Mouse (Mus musculus): Measurements from ENCODE around the gene Lamb2. TPM values are rescaled to one million over a fixed set of nuclear protein-coding genes. Genes with fewer than 3 reads are reported as not detected.

Lamb2 gene
- total RNA-seq, 2 experiments from 2014 or later, result 0.05 to 0.08 TPM

DNA sequence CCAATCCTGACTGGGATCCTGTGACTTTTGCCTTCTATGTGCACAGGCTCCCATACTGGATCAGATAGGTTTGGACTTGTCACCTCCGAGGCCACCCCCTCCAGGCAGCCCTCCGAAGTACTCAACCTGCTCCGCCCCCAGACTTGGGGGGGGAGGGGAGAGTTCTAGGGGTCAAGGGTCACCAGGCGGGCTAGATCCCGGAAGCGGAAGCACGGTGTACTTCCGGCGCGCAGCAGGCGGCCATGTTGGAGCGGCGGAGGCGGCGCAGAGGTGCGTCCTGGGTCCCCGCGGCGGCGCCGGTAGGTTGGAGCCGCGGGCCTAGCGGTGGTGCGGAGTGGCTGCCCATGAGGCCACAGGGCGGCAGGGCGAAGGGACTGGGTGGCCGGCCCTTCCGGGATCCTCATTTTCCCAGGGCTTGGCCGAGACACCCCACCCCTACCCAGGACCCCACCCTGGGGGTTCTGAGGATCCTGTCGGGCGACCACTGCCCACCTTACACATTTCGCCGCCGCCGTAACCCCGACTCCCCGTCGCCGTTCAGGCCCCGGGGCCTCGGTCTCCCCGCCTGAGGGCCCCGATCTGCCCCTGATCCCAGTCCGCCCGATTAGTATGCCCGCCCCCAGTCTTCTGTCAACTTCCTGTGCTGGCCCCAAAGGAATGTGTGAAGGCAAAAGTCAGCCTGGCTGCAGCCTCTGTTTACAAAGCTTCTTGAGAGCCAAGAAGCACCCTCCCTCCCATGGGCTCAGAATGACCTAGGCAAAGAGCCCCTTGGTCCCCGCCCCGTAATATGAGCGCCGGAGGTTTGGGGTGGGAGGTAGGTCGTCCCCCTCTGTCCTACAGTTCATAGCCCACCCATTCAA is 19.0 kb upstream of the Lamb2 start, which contains the start of gene Ccdc71:
Ccdc71 (plus strand) TSS at position 209 of the 860 bp plus-strand sequence.
- peak; percentile 97 for ATAC-seq (replicated peaks; ENCODE audit: poor library complexity)

GRCm38 (mm10) chr9:108461181-108461631 is 18.3 kb upstream of the Lamb2 start, which contains the start of gene Klhdc8b:
Gene Klhdc8b, minus strand, starts transcription at chr9:108461581.
- no peak for ATAC-seq (replicated peaks; ENCODE audit: poor library complexity)

- no peak for ATAC-seq (replicated peaks; ENCODE audit: poor library complexity)
Observed at GRCm38 (mm10) chr9:108461675-108462074, 17.9 kb upstream of the Lamb2 start.

DNA sequence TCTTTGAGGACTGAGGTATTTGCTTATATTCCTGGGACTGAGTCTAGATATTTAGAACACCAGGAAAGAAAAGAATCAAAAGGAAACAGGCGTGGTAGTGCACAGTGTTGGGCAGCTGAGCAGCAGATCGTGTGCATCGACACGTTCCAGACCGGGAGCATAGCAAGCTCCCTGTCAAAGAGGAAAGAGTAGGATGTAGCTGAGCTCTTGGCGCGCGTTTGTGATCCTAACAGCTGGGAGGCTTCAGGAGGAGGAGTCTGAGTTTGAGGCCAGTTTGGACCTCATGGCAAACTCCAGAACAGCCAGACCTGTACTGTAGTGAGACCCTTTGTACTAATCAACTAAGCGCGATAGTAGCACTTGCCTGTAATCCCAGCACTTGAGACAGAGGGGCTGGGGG is 17.3 kb upstream of the Lamb2 start:
- no peak for ATAC-seq (replicated peaks; ENCODE audit: poor library complexity)

- ATAC-seq (replicated peaks; ENCODE audit: poor library complexity), result no peak
Observed at GRCm38 (mm10) chr9:108463713-108464112, 15.8 kb upstream of the Lamb2 start.

DNA sequence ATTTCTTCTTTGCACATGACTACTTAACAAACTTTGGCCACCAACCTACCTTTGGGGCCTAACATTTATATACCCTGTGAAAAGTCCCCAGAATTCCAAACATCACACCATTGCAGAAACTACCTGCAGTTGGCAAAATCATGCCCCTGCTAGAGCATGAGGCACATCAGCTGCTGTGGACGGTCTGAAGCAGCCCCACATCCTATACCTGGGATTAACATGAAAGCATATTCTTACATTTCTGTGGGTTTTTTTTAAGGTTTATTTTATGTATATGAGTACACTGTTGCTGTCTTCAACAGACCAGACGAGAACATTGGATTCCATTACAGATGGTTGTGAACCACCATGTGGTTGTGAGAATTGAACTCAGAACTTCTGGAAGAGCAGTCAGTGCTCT is 13.3 kb upstream of the Lamb2 start:
- ATAC-seq (replicated peaks; ENCODE audit: poor library complexity), result no peak

DNA sequence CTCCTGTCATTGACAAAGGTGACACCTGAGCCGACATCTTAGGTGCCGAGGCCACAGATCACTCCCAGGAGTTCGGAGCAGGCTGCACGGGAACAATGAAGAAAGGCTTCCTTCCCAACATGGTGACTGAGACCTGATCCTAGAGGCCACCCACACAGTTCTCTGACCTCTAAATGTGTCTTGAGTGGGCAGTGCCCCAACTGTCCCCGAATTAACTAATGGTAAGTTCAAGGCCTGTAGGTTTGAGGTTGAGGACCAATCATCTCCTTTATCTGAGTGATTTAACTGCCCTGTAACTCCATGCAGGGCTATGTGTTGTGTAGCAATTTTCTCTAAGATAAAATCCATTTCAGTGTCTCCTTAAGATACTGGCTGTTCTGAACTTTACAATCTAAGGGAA is 10.1 kb upstream of the Lamb2 start:
- ATAC-seq (replicated peaks; ENCODE audit: poor library complexity), result no peak

GRCm38 (mm10) chr9:108469845-108470244 is 9.7 kb upstream of the Lamb2 start:
- no peak for ATAC-seq (replicated peaks; ENCODE audit: poor library complexity)

- peak; percentile 80 for ATAC-seq (replicated peaks; ENCODE audit: poor library complexity)
Observed at GRCm38 (mm10) chr9:108474528-108474927, 5.0 kb upstream of the Lamb2 start.

DNA sequence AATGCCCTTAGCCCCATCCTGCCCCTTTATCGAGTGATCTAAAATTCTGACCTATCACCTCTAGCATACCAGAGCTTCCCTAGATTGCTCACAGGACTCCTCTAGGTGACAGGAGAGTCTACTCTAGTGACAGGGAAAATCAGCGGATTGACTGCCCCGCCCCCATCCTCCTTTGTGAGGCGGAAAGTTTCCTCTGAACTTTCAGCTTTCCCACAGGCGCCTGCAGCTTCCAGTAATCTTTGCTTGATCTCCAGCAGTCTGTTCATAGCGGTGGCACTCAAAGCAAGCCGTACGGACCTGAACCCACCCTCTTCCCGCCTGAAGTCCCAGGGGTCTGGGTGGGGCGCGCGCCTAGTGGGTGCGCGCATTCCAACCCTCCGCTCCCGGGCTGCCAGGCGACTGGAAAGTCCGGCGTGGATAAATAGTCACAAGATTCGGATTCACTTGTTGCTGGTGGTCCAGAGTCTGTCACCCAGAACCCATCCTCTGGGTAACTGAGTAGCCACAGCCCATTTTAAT is 839 bp upstream of the Lamb2 start:
- peak; percentile 24; the same call in 1 of the 2 replicates for ATAC-seq (replicated peaks; ENCODE audit: poor library complexity)

DNA sequence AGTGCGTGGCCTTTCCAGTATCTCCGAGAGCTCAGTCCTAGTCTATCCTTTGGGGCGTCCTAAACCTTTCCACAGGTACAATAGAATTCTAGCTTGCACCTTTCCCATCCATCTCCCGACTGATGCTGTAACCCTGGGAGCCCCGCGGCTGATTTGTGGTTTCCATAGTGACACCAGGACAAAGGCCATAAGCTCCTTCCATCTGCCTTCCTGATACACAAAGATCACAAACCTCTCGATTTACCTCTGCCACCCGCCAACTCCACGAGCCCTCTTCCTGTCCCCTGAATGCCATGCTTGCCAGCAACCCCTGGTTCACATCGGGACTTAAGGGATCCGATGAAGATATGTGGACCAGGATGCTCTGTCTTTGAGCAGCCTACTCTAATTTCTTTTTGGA is 295 bp upstream of the Lamb2 start:
- no peak for ATAC-seq (replicated peaks; ENCODE audit: poor library complexity)

DNA sequence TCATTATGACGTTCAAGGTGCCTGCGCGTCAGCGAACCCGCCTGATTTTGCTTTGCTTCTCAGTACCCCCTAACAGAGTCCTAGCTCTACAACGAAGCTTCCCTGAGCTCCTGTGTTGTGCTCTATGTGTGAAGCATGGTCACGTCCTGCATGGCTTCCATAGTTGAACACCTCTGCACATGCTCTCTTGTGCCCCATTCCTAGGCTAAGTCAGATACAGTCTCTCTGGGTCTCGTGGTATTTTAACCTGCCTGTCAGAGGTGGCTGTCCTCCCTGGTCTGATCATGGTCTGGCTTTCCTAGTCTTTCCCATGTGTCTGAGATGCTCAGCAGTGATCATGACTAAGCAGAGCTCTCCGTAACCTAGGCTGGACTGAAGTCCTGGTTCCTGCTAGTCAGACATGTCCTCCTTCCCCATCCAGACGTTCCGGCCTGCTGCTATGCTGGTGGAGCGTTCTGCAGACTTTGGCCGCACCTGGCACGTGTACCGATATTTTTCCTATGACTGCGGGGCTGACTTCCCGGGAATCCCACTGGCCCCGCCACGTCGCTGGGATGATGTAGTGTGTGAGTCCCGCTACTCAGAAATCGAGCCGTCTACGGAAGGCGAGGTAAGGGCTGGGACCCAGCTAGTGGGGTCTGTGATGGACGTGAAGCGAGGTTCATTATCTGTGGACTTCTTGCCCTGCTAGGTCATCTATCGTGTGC is 1.4 kb downstream of the Lamb2 start:
- ATAC-seq (replicated peaks; ENCODE audit: poor library complexity), result no peak

DNA sequence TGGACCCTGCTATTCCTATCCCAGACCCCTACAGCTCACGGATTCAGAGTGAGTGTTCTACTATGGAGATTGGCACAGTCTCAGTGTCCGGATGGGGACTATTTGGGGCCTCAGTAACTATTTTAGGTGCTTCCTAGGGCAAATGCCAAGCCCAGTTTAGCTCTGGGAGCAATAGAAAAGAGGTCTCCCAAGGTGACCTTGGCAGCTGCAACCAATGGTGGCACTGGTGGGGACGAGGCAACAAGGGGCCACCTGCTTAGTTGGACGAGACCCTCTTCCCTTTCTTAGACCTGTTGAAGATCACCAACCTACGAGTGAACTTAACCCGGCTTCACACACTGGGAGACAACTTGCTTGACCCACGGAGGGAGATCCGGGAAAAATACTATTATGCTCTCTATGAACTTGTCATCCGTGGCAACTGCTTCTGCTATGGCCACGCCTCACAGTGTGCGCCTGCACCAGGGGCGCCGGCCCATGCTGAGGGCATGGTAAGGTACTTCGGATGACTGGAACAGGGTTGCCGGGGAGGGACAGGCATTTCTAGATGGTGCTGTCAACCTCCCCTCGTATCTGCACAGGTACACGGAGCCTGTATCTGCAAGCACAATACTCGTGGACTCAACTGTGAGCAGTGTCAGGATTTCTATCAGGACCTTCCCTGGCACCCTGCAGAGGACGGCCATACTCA is 2.1 kb downstream of the Lamb2 start:
- no peak for ATAC-seq (replicated peaks; ENCODE audit: poor library complexity)

GRCm38 (mm10) chr9:108483051-108483790 is 3.7 kb downstream of the Lamb2 start:
- ATAC-seq (replicated peaks; ENCODE audit: poor library complexity), result no peak

GRCm38 (mm10) chr9:108484021-108484420 is 4.5 kb downstream of the Lamb2 start:
- no peak for ATAC-seq (replicated peaks; ENCODE audit: poor library complexity)

DNA sequence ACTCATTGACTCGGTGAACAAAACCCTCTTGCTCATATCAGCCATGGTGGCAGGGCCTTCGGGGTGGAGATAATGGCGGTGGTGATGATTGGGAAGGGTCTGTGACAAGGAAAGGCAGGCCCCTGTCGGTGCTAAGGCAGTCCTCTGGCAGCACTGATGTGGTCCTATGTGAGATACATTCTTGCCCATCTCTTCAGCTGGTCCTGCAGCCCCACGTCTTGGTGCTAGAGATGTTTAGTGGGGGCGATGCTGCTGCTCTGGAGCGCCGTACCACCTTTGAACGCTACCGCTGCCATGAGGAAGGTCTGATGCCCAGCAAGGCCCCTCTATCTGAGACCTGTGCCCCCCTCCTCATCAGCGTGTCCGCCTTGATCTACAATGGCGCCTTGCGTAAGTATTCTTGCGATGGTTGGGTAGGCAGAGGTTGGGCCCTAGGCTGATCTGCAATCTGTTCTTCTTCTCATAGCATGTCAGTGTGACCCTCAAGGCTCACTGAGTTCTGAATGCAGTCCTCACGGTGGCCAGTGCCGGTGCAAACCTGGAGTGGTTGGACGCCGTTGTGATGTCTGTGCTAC is 5.9 kb downstream of the Lamb2 start:
- ATAC-seq (replicated peaks; ENCODE audit: poor library complexity), result no peak

- ATAC-seq (replicated peaks; ENCODE audit: poor library complexity), result no peak
Observed at GRCm38 (mm10) chr9:108486973-108487530, 7.5 kb downstream of the Lamb2 start.

DNA sequence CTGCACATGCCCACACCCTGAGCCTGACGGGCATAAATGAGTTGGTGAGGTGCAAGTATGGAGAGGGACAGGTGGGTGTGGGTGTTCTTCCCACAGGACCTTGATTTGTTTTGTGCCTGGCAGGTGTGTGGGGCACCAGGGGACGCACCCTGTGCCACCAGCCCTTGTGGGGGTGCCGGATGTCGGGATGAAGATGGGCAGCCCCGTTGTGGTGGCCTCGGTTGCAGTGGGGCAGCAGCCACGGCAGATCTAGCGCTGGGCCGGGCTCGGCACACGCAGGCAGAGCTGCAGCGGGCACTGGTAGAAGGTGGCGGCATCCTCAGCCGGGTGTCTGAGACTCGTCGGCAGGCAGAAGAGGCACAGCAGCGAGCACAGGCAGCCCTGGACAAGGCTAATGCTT is 8.9 kb downstream of the Lamb2 start:
- ATAC-seq (replicated peaks; ENCODE audit: poor library complexity), result no peak

GRCm38 (mm10) chr9:108489215-108489614 is 9.7 kb downstream of the Lamb2 start:
- no peak for ATAC-seq (replicated peaks; ENCODE audit: poor library complexity)
